Mouse (Mus musculus) stomach, postnatal 0 days (tissue): ENCODE results near the gene Lenep. TPM values are rescaled to one million over a fixed set of nuclear protein-coding genes. Genes with fewer than 3 reads are reported as not detected.

ENCODE experiments used
- ATAC-seq: fragments of 200-750 bp; cut with Nextera tagmentation; 2 replicates; pipeline ENCODE4 v1.8.0; 2017; ENCODE audit not compliant: low FRiP score, low TSS enrichment
- DNase-seq: peaks from one replicate; pipeline ENCODE4 v3.0.0-alpha.2; 2016; ENCODE audit warnings: low spot score
- H3K27ac ChIP-seq: fragments of 300-500 bp; sonication (generic); replicated peaks from 2 replicates; pipeline ENCODE4 v1.5.1; 2014; ENCODE audit warnings: mild to moderate bottlenecking, control low read depth
- H3K27me3 ChIP-seq: fragments of 300-500 bp; sonication (generic); 2 replicates; pipeline ENCODE4 v1.6.1; 2014; ENCODE audit warnings: low read length; ENCODE audit not compliant: control insufficient read depth, insufficient read depth
- H3K36me3 ChIP-seq: fragments of 300-500 bp; sonication (generic); 2 replicates; pipeline ENCODE4 v1.6.1; 2014; ENCODE audit warnings: low read length, mixed read lengths; ENCODE audit not compliant: control insufficient read depth, insufficient read depth
- H3K4me1 ChIP-seq: fragments of 300-500 bp; sonication (generic); replicated peaks from 2 replicates; pipeline ENCODE4 v1.6.1; 2014; ENCODE audit warnings: antibody characterized with exemption; ENCODE audit not compliant: control insufficient read depth, insufficient read depth
- H3K4me2 ChIP-seq: fragments of 300-500 bp; sonication (generic); replicated peaks from 2 replicates; pipeline ENCODE4 v1.6.1; 2014; ENCODE audit warnings: low read depth, mild to moderate bottlenecking, control low read depth, moderate library complexity
- H3K4me3 ChIP-seq: fragments of 300-500 bp; sonication (generic); 2 replicates; pipeline ENCODE4 v1.5.1; 2014; ENCODE audit warnings: low read depth, low read length, control low read depth
- H3K9ac ChIP-seq: fragments of 300-500 bp; sonication (generic); 2 replicates; pipeline ENCODE4 v1.6.1; 2014; ENCODE audit warnings: mild to moderate bottlenecking, low read length, control low read depth, mixed read lengths
- H3K9me3 ChIP-seq: fragments of 300-500 bp; sonication (generic); 2 replicates; pipeline ENCODE4 v1.6.1; 2016; ENCODE audit warnings: low read length; ENCODE audit not compliant: control insufficient read depth
- CTCF ChIP-seq: IDR thresholded peaks from 2 replicates; pipeline ENCODE4 v1.5.1; 2016; ENCODE audit warnings: antibody characterized with exemption, low read depth, mild to moderate bottlenecking, moderate library complexity
- EP300 ChIP-seq: optimal IDR thresholded peaks from 2 replicates; pipeline ENCODE3; 2016; ENCODE audit warnings: antibody characterized with exemption
- WGBS: fragments of 180-500 bp; shearing (Covaris S2); extraction: QIAGEN DNeasy Blood & Tissue Kit; methylation state at CpG from one replicate; pipeline ENCODE4 v1.1.7; 2014; 5-methylcytosine and 5-hydroxymethylcytosine counted together
- polyA plus RNA-seq: library from polyadenylated mRNA; unstranded; fragments of >200 nt; fragmentation: Nextera tagmentation; extraction: Ambion mirVana; gene quantifications from 2 replicates; pipeline ENCODE4 v1.2.1, GENCODE M21; 2015

Lenep gene
- polyA plus RNA-seq, 1 experiment from 2014 or later, result not detected

GRCm38 (mm10) chr3:89379388-89380131, 23.0 kb downstream of the Lenep start:
- DNase-seq, result no peak
- Histone ChIP-seq H3K27ac (peak overlapping the region; percentile 80; the same call in 1 of the 2 replicates), H3K4me3 (no peak overlapping the region), H3K36me3 (peaks cover 7% of the 10 kb centered on the region), H3K4me2 (no peak overlapping the region), H3K27me3 (no peaks in the 10 kb centered on the region), H3K9me3 (no peaks in the 10 kb centered on the region), H3K9ac (no peak overlapping the region), H3K4me1 (peaks cover 4% of the 10 kb centered on the region)
- WGBS, result 84% methylated on average over 31 of the region's 31 CpGs
- TF ChIP-seq CTCF, result no peak
- no peak for TF ChIP-seq EP300
- ATAC-seq, result no peak

- ATAC-seq, result peak; percentile 96
- peak overlapping the region; percentile 52 for H3K9ac ChIP-seq
- no peaks in the 10 kb centered on the region for H3K27me3 ChIP-seq
- H3K4me3 ChIP-seq, result peak overlapping the region; percentile 41
- peak; percentile 96 for DNase-seq
- peaks cover 7% of the 10 kb centered on the region for H3K36me3 ChIP-seq
- peak overlapping the region; percentile 52 for H3K4me2 ChIP-seq
- no peaks in the 10 kb centered on the region for H3K9me3 ChIP-seq
- peak overlapping the region; percentile 80 for H3K27ac ChIP-seq
- 2% methylated on average over 28 of the region's 29 CpGs for WGBS
- H3K4me1 ChIP-seq, result peaks cover 4% of the 10 kb centered on the region
- peak; percentile 96 for TF ChIP-seq EP300
- peak; percentile 94 for TF ChIP-seq CTCF
These were observed 24.1 kb downstream of the Lenep start for GRCm38 (mm10) chr3:89378394-89379067.

GRCm38 (mm10) chr3:89377831-89378230, 24.8 kb downstream of the Lenep start:
- DNase-seq (no peak), ATAC-seq (peak; percentile 8)
- TF ChIP-seq CTCF (no peak), EP300 (no peak)
- Histone ChIP-seq H3K27me3 (no peaks in the 10 kb centered on the region), H3K9me3 (no peaks in the 10 kb centered on the region), H3K4me3 (no peak overlapping the region), H3K9ac (peak overlapping the region; percentile 52), H3K4me2 (peak overlapping the region; percentile 52), H3K27ac (peak overlapping the region; percentile 80), H3K36me3 (peaks cover 7% of the 10 kb centered on the region), H3K4me1 (peaks cover 4% of the 10 kb centered on the region)
- 66% methylated on average over 4 of the region's 4 CpGs for WGBS

- WGBS, result 30% methylated on average over 5 of the region's 5 CpGs
- TF ChIP-seq CTCF (no peak), EP300 (no peak)
- H3K9me3 ChIP-seq, result no peaks in the 10 kb centered on the region
- no peaks in the 10 kb centered on the region for H3K27me3 ChIP-seq
- ATAC-seq (no peak), DNase-seq (no peak)
- H3K4me2 ChIP-seq, result no peak overlapping the region
- peaks cover 4% of the 10 kb centered on the region for H3K4me1 ChIP-seq
- no peak overlapping the region for H3K27ac ChIP-seq
- no peaks in the 10 kb centered on the region for H3K36me3 ChIP-seq
- H3K9ac ChIP-seq, result no peak overlapping the region
- no peak overlapping the region for H3K4me3 ChIP-seq
These were observed 28.9 kb downstream of the Lenep start for GRCm38 (mm10) chr3:89373581-89374231.

GRCm38 (mm10) chr3:89367338-89367737, 35.3 kb downstream of the Lenep start:
- H3K9ac ChIP-seq, result no peak overlapping the region
- peak; percentile 22; the same call in 1 of the 2 replicates for ATAC-seq

More at GRCm38 (mm10) chr3:89367338-89367737, 35.3 kb downstream of the Lenep start:
- H3K27ac ChIP-seq, result no peak overlapping the region
- DNase-seq, result peak; percentile 52
- TF ChIP-seq EP300 (no peak), CTCF (no peak)
- no peaks in the 10 kb centered on the region for H3K27me3 ChIP-seq
- 53% methylated on average over 11 of the region's 11 CpGs for WGBS
- no peaks in the 10 kb centered on the region for H3K4me1 ChIP-seq
- H3K4me3 ChIP-seq, result no peak overlapping the region
- no peak overlapping the region for H3K4me2 ChIP-seq
- H3K36me3 ChIP-seq, result no peaks in the 10 kb centered on the region
- no peaks in the 10 kb centered on the region for H3K9me3 ChIP-seq
